Mouse (Mus musculus) bone marrow macrophage, adult 2 months (primary cell): Measurements from ENCODE around the gene Fbxo17.

Source experiments
- CTCF ChIP-seq: IDR thresholded peaks from 2 replicates; pipeline ENCODE4 v1.5.1; 2012; ENCODE audit warnings: low read depth, mild to moderate bottlenecking, low read length, moderate library complexity
- POLR2A ChIP-seq: IDR thresholded peaks from 2 replicates; pipeline ENCODE4 v1.6.1; 2012; ENCODE audit warnings: mild to moderate bottlenecking, low read depth, low read length, borderline replicate concordance

DNA sequence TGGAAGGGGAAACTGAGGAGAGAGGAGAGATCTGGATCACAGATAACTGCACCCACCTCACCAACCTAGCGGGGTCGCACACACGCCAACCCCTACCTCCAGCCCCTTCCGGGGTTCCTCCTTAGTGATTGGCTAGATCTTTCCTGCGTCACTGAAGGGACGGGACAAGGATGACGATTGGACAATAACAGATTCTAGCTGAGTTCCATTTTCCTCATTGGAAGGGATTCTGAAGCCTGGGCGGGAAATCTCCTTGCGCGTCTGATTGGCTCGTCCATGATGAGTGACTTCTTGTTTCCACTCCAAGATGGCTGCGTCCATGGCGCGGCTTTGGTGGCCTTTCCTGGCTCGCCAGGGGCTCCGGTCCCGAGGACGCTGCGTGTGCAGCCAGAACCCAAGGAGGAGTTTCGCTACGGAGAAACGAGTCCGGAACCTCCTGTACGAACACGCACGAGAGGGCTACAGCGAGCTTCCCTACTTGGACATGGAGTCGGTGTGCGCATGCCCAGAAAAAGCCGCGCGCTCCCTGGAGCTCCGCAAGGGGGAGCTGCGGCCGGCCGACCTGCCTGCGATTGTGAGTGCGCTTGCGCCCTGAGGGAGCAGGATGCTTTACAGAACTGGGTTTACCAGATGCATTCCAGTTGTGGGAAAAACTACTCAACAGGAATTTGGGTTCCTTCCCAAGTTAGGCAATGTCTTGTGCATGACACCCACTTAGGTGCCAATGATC lies 25.3 kb downstream of the Fbxo17 start, which contains the start of the genes Mrps12 and Sars2:
- peak; percentile 50; the same call in 1 of the 2 replicates for TF ChIP-seq CTCF
- TF ChIP-seq POLR2A: peak; percentile 56; the same call in 1 of the 2 replicates
